Mouse (Mus musculus) B cell, adult 2 months (primary cell): ENCODE data around the gene Nhlrc4.

Source experiments
- DNase-seq, 2 experiments: peaks; one replicate each; pipeline ENCODE4 v3.0.0; 2022

The Nhlrc4 gene

GRCm38 (mm10) chr17:25957586-25958051 lies 12.9 kb upstream of the Nhlrc4 start:
- DNase-seq, result no peak

GRCm38 (mm10) chr17:25956631-25957030 lies 11.9 kb upstream of the Nhlrc4 start:
- DNase-seq, result no peak

- DNase-seq, result no peak
These were observed 11.4 kb upstream of the Nhlrc4 start for GRCm38 (mm10) chr17:25956201-25956600.

GRCm38 (mm10) chr17:25955736-25956135 lies 11.0 kb upstream of the Nhlrc4 start:
- DNase-seq, result no peak

- no peak for DNase-seq
These were observed 9.9 kb upstream of the Nhlrc4 start for GRCm38 (mm10) chr17:25954671-25955070.

- no peak for DNase-seq
These were observed 8.4 kb upstream of the Nhlrc4 start for GRCm38 (mm10) chr17:25953161-25953560.

GRCm38 (mm10) chr17:25951803-25952623 lies 7.3 kb upstream of the Nhlrc4 start, which contains the start of gene A930017K11Rik:
TSS of gene A930017K11Rik (minus strand) at chr17:25952565.
- no peak for DNase-seq

GRCm38 (mm10) chr17:25951225-25951802 lies 6.6 kb upstream of the Nhlrc4 start:
- DNase-seq, result no peak

- no peak for DNase-seq
These were observed 5.9 kb upstream of the Nhlrc4 start for GRCm38 (mm10) chr17:25950706-25951105.

- no peak for DNase-seq
These were observed 5.2 kb upstream of the Nhlrc4 start for GRCm38 (mm10) chr17:25949981-25950380.

- no peak for DNase-seq
These were observed 3.3 kb upstream of the Nhlrc4 start for GRCm38 (mm10) chr17:25948051-25948450.

GRCm38 (mm10) chr17:25947576-25947975 lies 2.8 kb upstream of the Nhlrc4 start:
- DNase-seq, result no peak

GRCm38 (mm10) chr17:25946891-25947290 lies 2.1 kb upstream of the Nhlrc4 start:
- DNase-seq, result no peak

GRCm38 (mm10) chr17:25946349-25946748 lies 1.6 kb upstream of the Nhlrc4 start:
- DNase-seq, result no peak

GRCm38 (mm10) chr17:25945517-25946155 lies 875 bp upstream of the Nhlrc4 start:
- DNase-seq, result no peak

GRCm38 (mm10) chr17:25943769-25944168 lies 992 bp downstream of the Nhlrc4 start:
- no peak for DNase-seq

- DNase-seq, result no peak
These were observed 1.5 kb downstream of the Nhlrc4 start for GRCm38 (mm10) chr17:25943221-25943620.

- DNase-seq, result peak in 1 of 2 experiments; percentile 7
These were observed 2.1 kb downstream of the Nhlrc4 start for GRCm38 (mm10) chr17:25942597-25943151.

- DNase-seq, result peak; percentile 83 to 86
These were observed 3.1 kb downstream of the Nhlrc4 start for GRCm38 (mm10) chr17:25941511-25942241.

GRCm38 (mm10) chr17:25934526-25934925 lies 10.2 kb downstream of the Nhlrc4 start:
- no peak for DNase-seq

- no peak for DNase-seq
These were observed 19.4 kb downstream of the Nhlrc4 start for GRCm38 (mm10) chr17:25925348-25925747.

- no peak for DNase-seq
These were observed 22.6 kb downstream of the Nhlrc4 start for GRCm38 (mm10) chr17:25922120-25922519.
